Mouse (Mus musculus) CD8-positive naive resting alpha-beta T cell, adult 2 months (primary cell): ENCODE data around the gene Gm45837.

Experiments used
- DNase-seq, 2 experiments: peaks; one replicate each; pipeline ENCODE4 v3.0.0; 2022; ENCODE audit warnings: low read depth in 2 of 2, low spot score in 2 of 2

Gm45837 gene

GRCm38 (mm10) chr7:101499251-101499650 lies 88.6 kb downstream of the Gm45837 start:
- no peak for DNase-seq

- no peak for DNase-seq
Observed at GRCm38 (mm10) chr7:101499701-101500100, 89.0 kb downstream of the Gm45837 start.

GRCm38 (mm10) chr7:101501236-101501635 lies 90.5 kb downstream of the Gm45837 start:
- peak in 1 of 2 experiments; percentile 17 for DNase-seq

GRCm38 (mm10) chr7:101501675-101502074 lies 91.0 kb downstream of the Gm45837 start:
- peak in 1 of 2 experiments; percentile 24 for DNase-seq

GRCm38 (mm10) chr7:101503351-101503750 lies 92.7 kb downstream of the Gm45837 start:
- peak; percentile 65 to 71 for DNase-seq

GRCm38 (mm10) chr7:101503803-101504202 lies 93.1 kb downstream of the Gm45837 start:
- DNase-seq = peak; percentile 17 to 44

- peak; percentile 50 to 54 for DNase-seq
Observed at GRCm38 (mm10) chr7:101504507-101504906, 93.8 kb downstream of the Gm45837 start.

GRCm38 (mm10) chr7:101509212-101509611 lies 98.5 kb downstream of the Gm45837 start:
- no peak for DNase-seq

GRCm38 (mm10) chr7:101513655-101514054 lies 103.0 kb downstream of the Gm45837 start:
- no peak for DNase-seq

GRCm38 (mm10) chr7:101514768-101515167 lies 104.1 kb downstream of the Gm45837 start:
- no peak for DNase-seq

GRCm38 (mm10) chr7:101515295-101515694 lies 104.6 kb downstream of the Gm45837 start:
- no peak for DNase-seq

GRCm38 (mm10) chr7:101516460-101516859 lies 105.8 kb downstream of the Gm45837 start:
- peak; percentile 38 to 58 for DNase-seq

- DNase-seq = no peak
Observed at GRCm38 (mm10) chr7:101521696-101522095, 111.0 kb downstream of the Gm45837 start.

GRCm38 (mm10) chr7:101523205-101523604 lies 112.5 kb downstream of the Gm45837 start:
- DNase-seq = no peak

GRCm38 (mm10) chr7:101526484-101526883 lies 115.8 kb downstream of the Gm45837 start:
- no peak for DNase-seq

- no peak for DNase-seq
Observed at GRCm38 (mm10) chr7:101534428-101534827, 123.7 kb downstream of the Gm45837 start.

GRCm38 (mm10) chr7:101535102-101535501 lies 124.4 kb downstream of the Gm45837 start:
- no peak for DNase-seq

- DNase-seq = no peak
Observed at GRCm38 (mm10) chr7:101535517-101535916, 124.8 kb downstream of the Gm45837 start.

- DNase-seq = no peak
Observed at GRCm38 (mm10) chr7:101537541-101537940, 126.9 kb downstream of the Gm45837 start.

GRCm38 (mm10) chr7:101538141-101538933 lies 127.7 kb downstream of the Gm45837 start:
- peak; percentile 66 to 80 for DNase-seq

GRCm38 (mm10) chr7:101539774-101540173 lies 129.1 kb downstream of the Gm45837 start:
- no peak for DNase-seq

GRCm38 (mm10) chr7:101540684-101541083 lies 130.0 kb downstream of the Gm45837 start:
- no peak for DNase-seq

GRCm38 (mm10) chr7:101541132-101541531 lies 130.4 kb downstream of the Gm45837 start:
- DNase-seq = peak; percentile 61 to 79
